Mouse (Mus musculus): ENCODE data around the gene Btg1-ps1. TPM values are rescaled to one million over a fixed set of nuclear protein-coding genes. Genes with fewer than 3 reads are reported as not detected.
"Not testable (repeated sequence)": the region's sequence is repeated elsewhere in the genome, so short reads cannot be mapped to it uniquely, and the experiment has no call there.

The Btg1-ps1 gene
- not detected for total RNA-seq (2018; cell fraction: chromatin; rRNA removed)
- not detected for total RNA-seq (2018; cell fraction: cytosol; rRNA removed)
- total RNA-seq (2018; cell fraction: nucleus; rRNA removed): not detected
- polyA plus RNA-seq (2018): not detected in 3 replicates

DNA sequence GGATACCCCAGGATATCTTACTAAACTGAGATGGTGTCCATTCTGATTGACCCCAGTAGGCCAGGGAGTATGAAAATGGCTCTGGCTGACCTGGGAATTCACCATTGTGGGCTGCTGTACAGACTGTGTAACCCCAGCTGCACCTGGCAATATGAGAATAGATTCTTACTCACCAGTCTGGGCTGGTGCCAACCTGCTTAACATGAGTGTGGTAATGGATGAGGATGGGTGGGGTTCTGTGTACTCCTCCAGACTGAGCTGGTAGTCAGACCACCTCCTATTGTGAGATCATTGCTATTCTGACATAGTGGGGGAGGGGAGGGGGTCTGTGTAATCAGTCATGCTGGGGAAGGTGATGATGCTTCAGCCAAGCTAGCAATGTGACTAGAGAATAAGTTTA is at the start of gene Btg1-ps1:
Gene Btg1-ps1 (minus strand): TSS at position 219 of the 400 bp plus-strand sequence.
- not testable (repeated sequence) for H3K79me2 ChIP-seq (ENCODE audit: inconsistent target); H3K27ac ChIP-seq; H3K4me3 ChIP-seq (ENCODE audit: inconsistent target); H3K36me3 ChIP-seq (ENCODE audit: inconsistent target)

DNA sequence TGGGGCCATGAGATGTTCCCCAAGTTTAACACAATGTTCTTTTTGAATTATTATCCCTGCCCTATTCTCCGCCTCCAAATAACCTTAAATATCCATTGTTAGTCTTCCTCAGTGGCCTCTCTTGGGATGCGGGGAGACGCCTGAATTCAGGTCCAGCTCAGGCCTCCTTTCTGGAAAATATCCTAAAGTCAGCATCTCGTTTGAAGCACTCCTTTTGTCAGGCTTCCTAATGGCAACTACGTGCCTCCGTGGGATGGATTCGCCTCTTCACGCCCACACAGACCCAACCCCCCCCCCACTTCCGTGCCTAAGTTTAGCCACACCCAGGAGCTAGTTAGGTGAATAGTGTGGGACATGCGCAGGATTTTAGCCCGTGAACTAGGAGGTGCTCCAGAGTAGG is 47.6 kb upstream of the Btg1-ps1 start, which contains the start of gene Rhox10:
Gene Rhox10 (plus strand): TSS at position 301 of the 400 bp plus-strand sequence.
- Histone ChIP-seq H3K4me3 (ENCODE audit: inconsistent target) (no peak within 1 kb of the TSS), H3K79me2 (ENCODE audit: inconsistent target) (no peaks in the 10 kb centered on the region)
- 78% methylated on average over 11 of the region's 11 CpGs for WGBS (ENCODE audit: missing documents)

DNA sequence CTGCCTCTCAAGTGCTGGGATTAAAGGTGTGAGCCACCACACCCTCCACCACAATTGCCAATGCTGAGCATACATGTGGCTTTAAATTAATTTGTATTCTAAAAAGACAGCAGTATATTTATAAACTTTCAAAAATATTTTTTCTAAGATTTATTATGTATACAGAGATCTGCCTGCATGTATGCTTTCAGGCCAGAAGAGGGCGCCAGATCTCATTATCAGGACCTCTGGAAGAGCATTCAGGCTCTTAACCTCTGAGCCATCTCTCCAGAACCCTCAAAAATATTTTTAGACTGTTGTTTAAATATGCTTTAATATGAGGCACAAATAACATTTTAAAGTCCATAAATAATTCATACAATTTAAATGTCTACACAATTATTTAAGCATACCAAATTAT is 42.9 kb upstream of the Btg1-ps1 start:
- H3K36me3 ChIP-seq (ENCODE audit: inconsistent target): no peaks in the 10 kb centered on the region
- H3K27ac ChIP-seq: no peak overlapping the region
- H3K4me3 ChIP-seq (ENCODE audit: inconsistent target): no peak overlapping the region
- H3K79me2 ChIP-seq (ENCODE audit: inconsistent target): no peaks in the 10 kb centered on the region
- 0% methylated on average over 1 of the region's 1 CpGs for WGBS (ENCODE audit: missing documents)

More for the DNA sequence above, 47.6 kb upstream of the Btg1-ps1 start, which contains the start of gene Rhox10:
- Histone ChIP-seq H3K27ac (no peak within 1 kb of the TSS), H3K36me3 (ENCODE audit: inconsistent target) (no peaks in the 10 kb centered on the region)

DNA sequence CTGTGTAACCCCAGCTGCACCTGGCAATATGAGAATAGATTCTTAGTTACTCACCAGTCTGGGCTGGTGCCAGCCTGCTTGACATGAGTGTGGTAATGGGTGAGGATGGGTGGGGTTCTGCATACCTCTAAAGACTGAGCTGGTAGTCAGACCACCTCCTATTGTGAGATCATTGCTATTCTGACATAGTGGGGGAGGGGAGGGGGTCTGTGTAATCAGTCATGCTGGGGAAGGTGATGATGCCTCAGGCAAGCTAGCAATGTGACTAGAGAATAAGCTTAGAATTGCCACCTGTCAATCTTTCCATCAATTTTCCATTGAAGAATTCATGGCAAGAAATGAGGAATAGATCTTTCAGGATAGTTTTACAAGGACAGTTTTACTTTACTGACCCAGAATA is 24.4 kb upstream of the Btg1-ps1 start, which contains the start of gene Btg1-ps2:
Gene Btg1-ps2 (minus strand): TSS at position 101 of the 400 bp plus-strand sequence.
- not testable (repeated sequence) for H3K79me2 ChIP-seq (ENCODE audit: inconsistent target); H3K27ac ChIP-seq; H3K36me3 ChIP-seq (ENCODE audit: inconsistent target); H3K4me3 ChIP-seq (ENCODE audit: inconsistent target)

DNA sequence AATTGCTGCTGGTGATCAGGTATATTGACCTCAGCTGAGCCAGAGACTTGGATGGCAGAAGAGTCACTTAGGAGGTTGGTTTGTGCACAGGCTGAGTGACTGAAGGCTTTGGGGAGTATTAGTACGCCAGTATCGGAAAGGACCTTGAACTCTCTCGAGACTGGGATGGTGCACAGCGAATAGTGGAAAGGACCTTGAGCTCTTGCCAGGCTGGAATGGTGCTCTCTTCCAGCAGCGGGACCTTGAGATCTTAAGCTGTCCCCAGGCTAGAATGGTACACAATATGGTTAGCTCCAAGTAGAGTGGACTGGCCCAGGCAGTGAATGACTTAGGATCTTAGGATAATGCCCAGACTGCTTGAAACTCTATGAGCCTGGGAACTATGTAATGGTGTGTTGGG is 21.1 kb upstream of the Btg1-ps1 start:
- no peaks in the 10 kb centered on the region for H3K79me2 ChIP-seq (ENCODE audit: inconsistent target)
- H3K36me3 ChIP-seq (ENCODE audit: inconsistent target): no peaks in the 10 kb centered on the region
- H3K27ac ChIP-seq: no peak overlapping the region
- no peak overlapping the region for H3K4me3 ChIP-seq (ENCODE audit: inconsistent target)
- 100% methylated on average over 4 of the region's 5 CpGs for WGBS (ENCODE audit: missing documents)

DNA sequence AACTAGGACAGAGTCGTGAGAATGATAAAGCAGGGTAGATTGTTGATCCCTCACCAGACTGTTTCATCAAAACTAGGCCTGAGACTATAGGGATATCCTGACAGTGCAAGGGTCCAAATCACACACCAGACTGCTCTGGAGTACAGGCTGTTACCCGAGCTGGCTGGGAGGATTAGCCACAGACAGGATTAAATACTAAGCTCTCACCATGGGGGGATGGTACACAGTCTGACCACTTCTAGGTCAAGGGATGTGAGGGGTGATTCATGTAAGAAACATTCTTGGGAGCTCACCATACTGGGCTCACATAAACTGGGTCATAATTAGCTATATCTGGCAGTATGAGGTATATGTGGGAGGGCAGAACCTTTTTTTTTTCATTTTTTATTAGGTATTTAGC is 15.2 kb upstream of the Btg1-ps1 start:
- Histone ChIP-seq H3K4me3 (ENCODE audit: inconsistent target) (no peak overlapping the region), H3K79me2 (ENCODE audit: inconsistent target) (no peaks in the 10 kb centered on the region), H3K27ac (no peak overlapping the region), H3K36me3 (ENCODE audit: inconsistent target) (no peaks in the 10 kb centered on the region)
- 83% methylated on average over 2 of the region's 2 CpGs for WGBS (ENCODE audit: missing documents)

DNA sequence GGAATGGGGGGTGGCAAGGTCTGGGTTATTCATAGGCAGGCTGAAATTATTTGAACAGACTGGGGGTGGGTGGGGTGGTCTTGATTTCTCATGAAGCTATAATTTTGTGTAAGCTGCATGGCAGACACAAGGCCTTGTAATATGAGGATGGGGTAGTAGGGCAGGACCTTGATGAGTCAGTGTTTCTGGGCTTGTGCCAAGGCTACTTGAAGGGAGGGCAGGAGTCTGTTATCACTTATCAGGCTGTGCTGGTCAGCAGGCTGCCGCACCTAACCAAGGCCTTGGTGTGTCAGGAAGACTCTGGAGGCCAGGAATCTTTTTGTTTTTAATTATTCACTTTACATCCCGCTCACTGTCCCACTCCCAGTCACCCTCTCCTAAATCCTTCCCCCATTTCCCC is 9.9 kb downstream of the Btg1-ps1 start:
- WGBS (ENCODE audit: missing documents): 87% methylated on average over 2 of the region's 2 CpGs
- H3K36me3 ChIP-seq (ENCODE audit: inconsistent target): no peaks in the 10 kb centered on the region
- no peaks in the 10 kb centered on the region for H3K79me2 ChIP-seq (ENCODE audit: inconsistent target)
- H3K4me3 ChIP-seq (ENCODE audit: inconsistent target): no peak overlapping the region
- H3K27ac ChIP-seq: no peak overlapping the region

Other genes starting within 250 kb of the Btg1-ps1 start
- not detected in 3 replicates for gene Rhox5, start 214.0 kb downstream of the Btg1-ps1 start, polyA plus RNA-seq (2018)
- gene Rhox6, start 191.9 kb downstream of the Btg1-ps1 start, polyA plus RNA-seq (2018): not detected in 3 replicates
- not detected in 3 replicates for gene Rhox7a, start 187.1 kb downstream of the Btg1-ps1 start, polyA plus RNA-seq (2018)
- gene Rhox8, start 139.9 kb downstream of the Btg1-ps1 start, polyA plus RNA-seq (2018): not detected in 3 replicates
- gene Rhox7b, start 121.6 kb downstream of the Btg1-ps1 start, polyA plus RNA-seq (2018): not detected in 3 replicates
- not detected in 3 replicates for gene Rhox9, start 117.0 kb downstream of the Btg1-ps1 start, polyA plus RNA-seq (2018)
- not detected in 3 replicates for gene Btg1-ps2, start 24.3 kb upstream of the Btg1-ps1 start, polyA plus RNA-seq (2018)
- gene Rhox10, start 47.7 kb upstream of the Btg1-ps1 start, polyA plus RNA-seq (2018): not detected in 3 replicates
- not detected in 3 replicates for gene Rhox11, start 66.3 kb upstream of the Btg1-ps1 start, polyA plus RNA-seq (2018)
- not detected in 3 replicates for gene Rhox12, start 92.1 kb upstream of the Btg1-ps1 start, polyA plus RNA-seq (2018)
- gene Rhox13, start 102.4 kb upstream of the Btg1-ps1 start, polyA plus RNA-seq (2018): not detected in 3 replicates
- 9.7 to 12.2 TPM (median 10.6 TPM) in 3 replicates for gene Zbtb33, start 171.0 kb upstream of the Btg1-ps1 start, polyA plus RNA-seq (2018)
- gene Tmem255a, start 233.6 kb upstream of the Btg1-ps1 start, polyA plus RNA-seq (2018): not detected in 3 replicates